Mouse (Mus musculus) limb, embryonic 11.5 days (tissue): ENCODE results near the gene Smyd2. TPM values are rescaled to one million over a fixed set of nuclear protein-coding genes. Genes with fewer than 3 reads are reported as not detected.
A peak's percentile ranks its signal among the peaks of the same experiment; 100 is the strongest.

Source experiments
- ATAC-seq: fragments of 200-750 bp; cut with Nextera tagmentation; 2 replicates; pipeline ENCODE4 v1.8.0; 2017; ENCODE audit warnings: low read depth; ENCODE audit not compliant: insufficient number of reproducible peaks, low FRiP score, low TSS enrichment
- DNase-seq: peaks from one replicate; pipeline ENCODE4 v3.0.0-alpha.2; 2015; ENCODE audit warnings: low spot score
- H3K27ac ChIP-seq: fragments of 300-500 bp; sonication (generic); replicated peaks from 2 replicates; pipeline ENCODE4 v1.5.1; 2014; ENCODE audit warnings: low read depth, mild to moderate bottlenecking, low read length
- H3K27me3 ChIP-seq: fragments of 300-500 bp; sonication (generic); 2 replicates; pipeline ENCODE4 v1.6.1; 2014; ENCODE audit warnings: mild to moderate bottlenecking, low read length, mixed read lengths; ENCODE audit not compliant: control insufficient read depth, insufficient read depth
- H3K36me3 ChIP-seq: fragments of 300-500 bp; sonication (generic); 2 replicates; pipeline ENCODE4 v1.6.1; 2014; ENCODE audit warnings: mild to moderate bottlenecking, low read length, moderate library complexity, mixed read lengths; ENCODE audit not compliant: control insufficient read depth, insufficient read depth
- H3K4me1 ChIP-seq: fragments of 300-500 bp; sonication (generic); 2 replicates; pipeline ENCODE4 v1.6.1; 2014; ENCODE audit warnings: low read length, mixed read lengths; ENCODE audit not compliant: control insufficient read depth, insufficient read depth
- H3K4me2 ChIP-seq: fragments of 300-500 bp; sonication (generic); 2 replicates; pipeline ENCODE4 v1.6.1; 2014; ENCODE audit warnings: low read depth, mild to moderate bottlenecking, moderate library complexity; ENCODE audit not compliant: severe bottlenecking
- H3K4me3 ChIP-seq: fragments of 300-500 bp; sonication (generic); 2 replicates; pipeline ENCODE4 v1.5.1; 2014; ENCODE audit warnings: low read depth, low read length
- H3K9ac ChIP-seq: fragments of 300-500 bp; sonication (generic); 2 replicates; pipeline ENCODE4 v1.6.1; 2014; ENCODE audit warnings: mild to moderate bottlenecking, low read length
- H3K9me3 ChIP-seq: fragments of 300-500 bp; sonication (generic); 2 replicates; pipeline ENCODE4 v1.6.1; 2016; ENCODE audit warnings: low read length; ENCODE audit not compliant: control insufficient read depth
- WGBS: fragments of 180-500 bp; shearing (Covaris S2); extraction: QIAGEN DNeasy Blood & Tissue Kit; methylation state at CpG from one replicate; pipeline ENCODE4 v1.1.7; 2014; 5-methylcytosine and 5-hydroxymethylcytosine counted together
- polyA plus RNA-seq: library from polyadenylated mRNA; unstranded; fragments of >200 nt; fragmentation: Nextera tagmentation; extraction: Ambion mirVana; gene quantifications from 2 replicates; pipeline ENCODE4 v1.2.1, GENCODE M21; 2014

Gene Smyd2
- 71.5 and 71.8 TPM in 2 replicates for polyA plus RNA-seq

GRCm38 (mm10) chr1:189921818-189922592 lies at the start of gene Smyd2:
Gene Smyd2, minus strand, starts transcription at chr1:189922363.
- Histone ChIP-seq H3K4me3 (peak within 1 kb of the TSS; percentile 74), H3K4me1 (peaks cover 21% of the 10 kb centered on the region), H3K27me3 (no peaks in the 10 kb centered on the region), H3K9me3 (no peaks in the 10 kb centered on the region), H3K36me3 (no peaks in the 10 kb centered on the region), H3K27ac (peak within 1 kb of the TSS; percentile 21; the same call in 1 of the 2 replicates), H3K9ac (peak within 1 kb of the TSS; percentile 85), H3K4me2 (peak within 1 kb of the TSS; percentile 99)
- under 1% methylated on average over 57 of the region's 90 CpGs for WGBS
- ATAC-seq (peak; percentile 81), DNase-seq (peak; percentile 76)

- H3K27me3 ChIP-seq: no peaks in the 10 kb centered on the region
- 87% methylated on average over 8 of the region's 8 CpGs for WGBS
- H3K4me3 ChIP-seq: no peak overlapping the region
- no peaks in the 10 kb centered on the region for H3K9me3 ChIP-seq
- no peak for ATAC-seq
- H3K9ac ChIP-seq: no peak overlapping the region
- no peaks in the 10 kb centered on the region for H3K36me3 ChIP-seq
- DNase-seq: no peak
- H3K4me2 ChIP-seq: no peak overlapping the region
- no peaks in the 10 kb centered on the region for H3K4me1 ChIP-seq
- H3K27ac ChIP-seq: no peak overlapping the region
Measured at GRCm38 (mm10) chr1:189970381-189970780, 48.2 kb upstream of the Smyd2 start.

- H3K27ac ChIP-seq: no peak overlapping the region
- H3K27me3 ChIP-seq: no peaks in the 10 kb centered on the region
- no peak overlapping the region for H3K4me2 ChIP-seq
- 84% methylated on average over 4 of the region's 4 CpGs for WGBS
- no peak for DNase-seq
- no peaks in the 10 kb centered on the region for H3K4me1 ChIP-seq
- H3K4me3 ChIP-seq: no peak overlapping the region
- no peak for ATAC-seq
- no peaks in the 10 kb centered on the region for H3K9me3 ChIP-seq
- H3K36me3 ChIP-seq: no peaks in the 10 kb centered on the region
- H3K9ac ChIP-seq: no peak overlapping the region
Measured at GRCm38 (mm10) chr1:189968027-189968426, 45.9 kb upstream of the Smyd2 start.

GRCm38 (mm10) chr1:189960481-189960880 lies 38.3 kb upstream of the Smyd2 start:
- H3K9ac ChIP-seq: no peak overlapping the region
- H3K4me3 ChIP-seq: no peak overlapping the region
- ATAC-seq: no peak
- WGBS: 74% methylated on average over 5 of the region's 5 CpGs
- DNase-seq: no peak
- H3K9me3 ChIP-seq: no peaks in the 10 kb centered on the region
- no peak overlapping the region for H3K27ac ChIP-seq
- H3K36me3 ChIP-seq: no peaks in the 10 kb centered on the region
- H3K4me2 ChIP-seq: no peak overlapping the region
- no peaks in the 10 kb centered on the region for H3K27me3 ChIP-seq
- no peaks in the 10 kb centered on the region for H3K4me1 ChIP-seq

GRCm38 (mm10) chr1:189959802-189960201 lies 37.6 kb upstream of the Smyd2 start:
- WGBS: 85% methylated on average over 8 of the region's 8 CpGs
- no peaks in the 10 kb centered on the region for H3K9me3 ChIP-seq
- DNase-seq (no peak), ATAC-seq (no peak)
- H3K9ac ChIP-seq: no peak overlapping the region
- H3K4me2 ChIP-seq: no peak overlapping the region
- no peaks in the 10 kb centered on the region for H3K4me1 ChIP-seq
- H3K27ac ChIP-seq: no peak overlapping the region
- H3K27me3 ChIP-seq: no peaks in the 10 kb centered on the region
- H3K36me3 ChIP-seq: no peaks in the 10 kb centered on the region
- H3K4me3 ChIP-seq: no peak overlapping the region

GRCm38 (mm10) chr1:189951861-189952260 lies 29.7 kb upstream of the Smyd2 start:
- no peaks in the 10 kb centered on the region for H3K36me3 ChIP-seq
- H3K27ac ChIP-seq: no peak overlapping the region
- no peaks in the 10 kb centered on the region for H3K27me3 ChIP-seq
- no peak overlapping the region for H3K4me2 ChIP-seq
- no peak overlapping the region for H3K4me3 ChIP-seq
- DNase-seq: no peak
- H3K4me1 ChIP-seq: no peaks in the 10 kb centered on the region
- no peak for ATAC-seq
- H3K9ac ChIP-seq: no peak overlapping the region
- no peaks in the 10 kb centered on the region for H3K9me3 ChIP-seq
- 82% methylated on average over 6 of the region's 6 CpGs for WGBS

GRCm38 (mm10) chr1:189947411-189947810 lies 25.2 kb upstream of the Smyd2 start:
- DNase-seq: no peak
- no peaks in the 10 kb centered on the region for H3K9me3 ChIP-seq
- no peaks in the 10 kb centered on the region for H3K36me3 ChIP-seq
- H3K4me1 ChIP-seq: no peaks in the 10 kb centered on the region
- ATAC-seq: no peak
- WGBS: 89% methylated on average over 8 of the region's 8 CpGs
- no peaks in the 10 kb centered on the region for H3K27me3 ChIP-seq
- H3K4me2 ChIP-seq: no peak overlapping the region
- H3K27ac ChIP-seq: no peak overlapping the region
- no peak overlapping the region for H3K9ac ChIP-seq
- H3K4me3 ChIP-seq: no peak overlapping the region

GRCm38 (mm10) chr1:189946126-189946525 lies 24.0 kb upstream of the Smyd2 start:
- no peaks in the 10 kb centered on the region for H3K36me3 ChIP-seq
- WGBS: 88% methylated on average over 8 of the region's 8 CpGs

More at GRCm38 (mm10) chr1:189946126-189946525, 24.0 kb upstream of the Smyd2 start:
- no peak overlapping the region for H3K9ac ChIP-seq
- H3K4me1 ChIP-seq: no peaks in the 10 kb centered on the region
- H3K27me3 ChIP-seq: no peaks in the 10 kb centered on the region
- DNase-seq: no peak
- H3K9me3 ChIP-seq: no peaks in the 10 kb centered on the region
- H3K4me2 ChIP-seq: no peak overlapping the region
- H3K27ac ChIP-seq: no peak overlapping the region
- no peak for ATAC-seq
- no peak overlapping the region for H3K4me3 ChIP-seq
